In genomic region chr11:76379921-76380544, GRCm38 (mm10) we compare ENCODE assay signal across 9 mouse cellular contexts. TPM values are rescaled to one million over a fixed set of nuclear protein-coding genes. Genes with fewer than 3 reads are reported as not detected.
DNase-seq lines count a peak whose midpoint lies in the region; ATAC-seq lines count a peak whose summit lies in the region.
"Had no signal": no experiment of that assay in that cellular context is flagged by ENCODE, and none has a peak within 500 bp of the region (broad histone marks: within the 10 kb centered on the region; RNA-seq: fewer than 3 reads in every experiment).

No protein-coding gene starts in this region.

- no peak overlapping the region for H3K4me2 ChIP-seq in forebrain, embryonic 12.5 days
- no peak overlapping the region for H3K4me2 ChIP-seq in forebrain, embryonic 15.5 days (replicated peaks)
- no peak overlapping the region for H3K4me2 ChIP-seq in intestine, embryonic 14.5 days (ENCODE audit: low read length)
- no peak overlapping the region for H3K4me2 ChIP-seq in lung, embryonic 16.5 days (ENCODE audit: low read depth, low read length)

- H3K27me3 ChIP-seq in forebrain, embryonic 12.5 days: no peaks in the 10 kb centered on the region
- no peaks in the 10 kb centered on the region for H3K27me3 ChIP-seq in forebrain, embryonic 15.5 days
- no peaks in the 10 kb centered on the region for H3K27me3 ChIP-seq in intestine, embryonic 14.5 days (replicated peaks; ENCODE audit: control insufficient read depth, insufficient read depth, low read length)
- peaks cover 4% of the 10 kb centered on the region; the same call in 1 of the 2 replicates for H3K27me3 ChIP-seq in lung, embryonic 16.5 days (ENCODE audit: control insufficient read depth, insufficient read depth, low read depth, low read length)
- H3K27me3 ChIP-seq: megakaryocyte, embryonic 14.5 days had no signal

- H3K9me3 ChIP-seq in forebrain, embryonic 12.5 days: no peaks in the 10 kb centered on the region
- H3K9me3 ChIP-seq in forebrain, embryonic 15.5 days: no peaks in the 10 kb centered on the region
- H3K9me3 ChIP-seq in intestine, embryonic 14.5 days (ENCODE audit: control insufficient read depth, low read length): no peaks in the 10 kb centered on the region
- no peaks in the 10 kb centered on the region for H3K9me3 ChIP-seq in lung, embryonic 16.5 days (ENCODE audit: control insufficient read depth, low read length)
- H3K9me3 ChIP-seq: megakaryocyte, embryonic 14.5 days had no signal

- peak; percentile 79 for DNase-seq in embryo, embryonic 10.5 days (ENCODE audit: low spot score)
- DNase-seq in intestine, embryonic 14.5 days (ENCODE audit: low spot score): no peak
- no peak for DNase-seq in urinary bladder, adult 18-20 months (ENCODE audit: low spot score in 2 of 2)
- no peak for DNase-seq in urinary bladder, postnatal 36 days (ENCODE audit: low spot score in 2 of 2)
- no peak for DNase-seq in spleen, postnatal 36 days (ENCODE audit: low spot score in 2 of 2)

- peaks cover 52% of the 10 kb centered on the region for H3K4me1 ChIP-seq in forebrain, embryonic 12.5 days
- H3K4me1 ChIP-seq in forebrain, embryonic 15.5 days: peaks cover 25% of the 10 kb centered on the region
- peaks cover 32% of the 10 kb centered on the region for H3K4me1 ChIP-seq in intestine, embryonic 14.5 days (replicated peaks; ENCODE audit: control insufficient read depth, insufficient read depth, low read length)
- H3K4me1 ChIP-seq in lung, embryonic 16.5 days (replicated peaks; ENCODE audit: control insufficient read depth, insufficient read depth, low read length): peaks cover 19% of the 10 kb centered on the region

- H3K4me3 ChIP-seq in forebrain, embryonic 12.5 days (replicated peaks): no peak overlapping the region
- no peak overlapping the region for H3K4me3 ChIP-seq in forebrain, embryonic 15.5 days
- no peak overlapping the region for H3K4me3 ChIP-seq in intestine, embryonic 14.5 days (ENCODE audit: low read depth, low read length)
- no peak overlapping the region for H3K4me3 ChIP-seq in lung, embryonic 16.5 days (ENCODE audit: low read length)
- H3K4me3 ChIP-seq: megakaryocyte, embryonic 14.5 days had no signal

- no peaks in the 10 kb centered on the region for H3K36me3 ChIP-seq in forebrain, embryonic 12.5 days (replicated peaks)
- H3K36me3 ChIP-seq in forebrain, embryonic 15.5 days: no peaks in the 10 kb centered on the region
- H3K36me3 ChIP-seq in intestine, embryonic 14.5 days (ENCODE audit: control insufficient read depth, insufficient read depth, low read length): no peaks in the 10 kb centered on the region
- H3K36me3 ChIP-seq in lung, embryonic 16.5 days (ENCODE audit: control insufficient read depth, insufficient read depth, low read length): no peaks in the 10 kb centered on the region

- H3K27ac ChIP-seq in forebrain, embryonic 12.5 days: peak overlapping the region; percentile 54
- no peak overlapping the region for H3K27ac ChIP-seq in forebrain, embryonic 15.5 days (replicated peaks)
- peak overlapping the region; percentile 24 for H3K27ac ChIP-seq in intestine, embryonic 14.5 days (ENCODE audit: low read depth)
- no peak overlapping the region for H3K27ac ChIP-seq in lung, embryonic 16.5 days (ENCODE audit: low read length)

- WGBS in forebrain, embryonic 12.5 days: 42% methylated on average over 11 of the region's 11 CpGs
- WGBS in forebrain, embryonic 15.5 days: 51% methylated on average over 11 of the region's 11 CpGs
- WGBS in intestine, embryonic 14.5 days: 23% methylated on average over 11 of the region's 11 CpGs
- WGBS in lung, embryonic 16.5 days: 29% methylated on average over 11 of the region's 11 CpGs

- ATAC-seq in forebrain, embryonic 12.5 days (ENCODE audit: low FRiP score): no peak
- ATAC-seq in forebrain, embryonic 15.5 days (replicated peaks): no peak
- no peak; the same call in 1 of the 2 replicates for ATAC-seq in intestine, embryonic 14.5 days (replicated peaks; ENCODE audit: low FRiP score, low TSS enrichment, low read depth)
- ATAC-seq in lung, embryonic 16.5 days (ENCODE audit: low read depth): 0 out of 2 replicates have a peak, but pooled peaks have one; percentile 21

- H3K9ac ChIP-seq in forebrain, embryonic 12.5 days: no peak overlapping the region
- no peak overlapping the region for H3K9ac ChIP-seq in forebrain, embryonic 15.5 days (replicated peaks)
- H3K9ac ChIP-seq in intestine, embryonic 14.5 days (ENCODE audit: low read length): 0 out of 2 replicates have a peak overlapping the region, but pooled peaks have one; percentile 6
- no peak overlapping the region for H3K9ac ChIP-seq in lung, embryonic 16.5 days (ENCODE audit: low read length)

RNA-seq across cellular contexts. Expression of gene Nxn, which starts 18.9 kb away (rescaled TPM):
- 48.4 and 58.6 TPM in 2 replicates for polyA plus RNA-seq in forebrain, embryonic 12.5 days (2016; fragmentation: Nextera tagmentation; extraction: Ambion mirVana)
- polyA plus RNA-seq in forebrain, embryonic 15.5 days (2015; fragmentation: Nextera tagmentation; extraction: Ambion mirVana): 15.4 and 19.9 TPM in 2 replicates
- 45.8 and 51.4 TPM in 2 replicates for polyA plus RNA-seq in intestine, embryonic 14.5 days (2014; fragmentation: Nextera tagmentation; extraction: Ambion mirVana)
- polyA plus RNA-seq in lung, embryonic 16.5 days (2015; fragmentation: Nextera tagmentation; extraction: Ambion mirVana): 18.7 and 19.4 TPM in 2 replicates

RNA-seq across cellular contexts. Expression of gene Timm22, which starts 26.7 kb away (rescaled TPM):
- polyA plus RNA-seq in forebrain, embryonic 12.5 days (2016; fragmentation: Nextera tagmentation; extraction: Ambion mirVana): 103 and 109 TPM in 2 replicates
- polyA plus RNA-seq in forebrain, embryonic 15.5 days (2015; fragmentation: Nextera tagmentation; extraction: Ambion mirVana): 93.3 and 106 TPM in 2 replicates
- 117 and 119 TPM in 2 replicates for polyA plus RNA-seq in intestine, embryonic 14.5 days (2014; fragmentation: Nextera tagmentation; extraction: Ambion mirVana)
- polyA plus RNA-seq in lung, embryonic 16.5 days (2015; fragmentation: Nextera tagmentation; extraction: Ambion mirVana): 97.3 and 98.8 TPM in 2 replicates

Comparison
In these comparisons a context has a peak if more than half of its experiments do, and no peak if none do; other contexts are left out.
1. H3K27ac ChIP-seq: peak in forebrain, embryonic 12.5 days (single experiment) and intestine, embryonic 14.5 days (single experiment); none in forebrain, embryonic 15.5 days (single experiment) and lung, embryonic 16.5 days (single experiment).